Mouse (Mus musculus) limb, embryonic 12.5 days (tissue): ENCODE results near the gene Meaf6. TPM values are rescaled to one million over a fixed set of nuclear protein-coding genes. Genes with fewer than 3 reads are reported as not detected.

Experiments used
- ATAC-seq: fragments of 200-750 bp; cut with Nextera tagmentation; 2 replicates; pipeline ENCODE4 v1.8.0; 2017; ENCODE audit warnings: low read depth, moderate TSS enrichment; ENCODE audit not compliant: insufficient number of reproducible peaks, insufficient read depth, low FRiP score, low TSS enrichment
- H3K27ac ChIP-seq: fragments of 300-500 bp; sonication (generic); 2 replicates; pipeline ENCODE4 v1.5.1; 2016; ENCODE audit warnings: mild to moderate bottlenecking, moderate library complexity
- H3K27me3 ChIP-seq: fragments of 300-500 bp; sonication (generic); 2 replicates; pipeline ENCODE4 v1.6.1; 2016; ENCODE audit warnings: mild to moderate bottlenecking, moderate library complexity
- H3K36me3 ChIP-seq: fragments of 300-500 bp; sonication (generic); 2 replicates; pipeline ENCODE4 v1.6.1; 2016; ENCODE audit warnings: mild to moderate bottlenecking, moderate library complexity
- H3K4me1 ChIP-seq: fragments of 300-500 bp; sonication (generic); replicated peaks from 2 replicates; pipeline ENCODE4 v1.6.1; 2016
- H3K4me2 ChIP-seq: fragments of 300-500 bp; sonication (generic); 2 replicates; pipeline ENCODE4 v1.6.1; 2016; ENCODE audit warnings: mild to moderate bottlenecking, moderate library complexity
- H3K4me3 ChIP-seq: fragments of 300-500 bp; sonication (generic); replicated peaks from 2 replicates; pipeline ENCODE4 v1.5.1; 2016; ENCODE audit warnings: mild to moderate bottlenecking
- H3K9ac ChIP-seq: fragments of 300-500 bp; sonication (generic); replicated peaks from 2 replicates; pipeline ENCODE4 v1.6.1; 2016; ENCODE audit warnings: mild to moderate bottlenecking, moderate library complexity
- H3K9me3 ChIP-seq: fragments of 300-500 bp; sonication (generic); 2 replicates; pipeline ENCODE4 v1.6.1; 2016; ENCODE audit warnings: mild to moderate bottlenecking, moderate library complexity
- WGBS: fragments of 180-500 bp; shearing (Covaris S2); methylation state at CpG from one replicate; pipeline ENCODE4 v1.1.7; 2016; 5-methylcytosine and 5-hydroxymethylcytosine counted together
- polyA plus RNA-seq: library from polyadenylated mRNA; unstranded; fragments of >200 nt; fragmentation: Nextera tagmentation; extraction: Ambion mirVana; gene quantifications from 2 replicates; pipeline ENCODE4 v1.2.1, GENCODE M21; 2016

Gene Meaf6
- polyA plus RNA-seq, 1 experiment from 2014 or later, result 74.6 TPM

- H3K27ac ChIP-seq, result no peak overlapping the region
- ATAC-seq, result no peak
- H3K9me3 ChIP-seq, result no peaks in the 10 kb centered on the region
- H3K4me2 ChIP-seq, result no peak overlapping the region
- H3K4me1 ChIP-seq, result peaks cover 20% of the 10 kb centered on the region
- no peak overlapping the region for H3K4me3 ChIP-seq
- 23% methylated on average over 10 of the region's 10 CpGs for WGBS
- H3K36me3 ChIP-seq, result no peaks in the 10 kb centered on the region
- H3K9ac ChIP-seq, result no peak overlapping the region
- H3K27me3 ChIP-seq, result peaks cover 18% of the 10 kb centered on the region
Observed at GRCm38 (mm10) chr4:125145213-125145612, 60.3 kb downstream of the Meaf6 start.

DNA sequence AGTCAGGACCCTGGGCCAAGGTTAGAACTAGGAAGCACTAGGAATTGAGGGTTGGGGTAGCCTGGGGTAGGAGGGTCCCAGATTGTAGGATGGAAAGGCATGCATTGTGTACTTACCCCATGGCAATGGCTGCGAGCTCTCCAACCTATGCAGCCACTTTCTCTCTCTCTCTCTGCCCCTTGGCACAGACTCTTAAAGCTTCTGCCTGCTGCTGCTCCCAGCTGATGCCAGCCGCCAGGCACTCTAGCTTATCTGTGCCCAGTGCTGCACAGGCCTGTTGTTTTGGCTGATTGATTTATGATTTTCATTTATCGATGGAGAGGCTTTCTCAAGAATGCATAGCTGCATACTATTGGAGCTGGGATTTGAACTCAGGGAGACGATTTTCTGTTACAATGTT lies 63.0 kb downstream of the Meaf6 start:
- Histone ChIP-seq H3K9ac (no peak overlapping the region), H3K27me3 (peaks cover 27% of the 10 kb centered on the region), H3K36me3 (no peaks in the 10 kb centered on the region), H3K4me2 (no peak overlapping the region), H3K9me3 (no peaks in the 10 kb centered on the region), H3K4me3 (no peak overlapping the region), H3K4me1 (peaks cover 25% of the 10 kb centered on the region), H3K27ac (no peak overlapping the region)
- WGBS, result 98% methylated on average over 4 of the region's 4 CpGs
- no peak for ATAC-seq

- no peak overlapping the region for H3K9ac ChIP-seq
- H3K27me3 ChIP-seq, result peaks cover 24% of the 10 kb centered on the region
- H3K36me3 ChIP-seq, result no peaks in the 10 kb centered on the region
- H3K9me3 ChIP-seq, result no peaks in the 10 kb centered on the region
- peak overlapping the region; percentile 23 for H3K4me2 ChIP-seq
- 17% methylated on average over 5 of the region's 5 CpGs for WGBS
- peaks cover 25% of the 10 kb centered on the region for H3K4me1 ChIP-seq
- no peak overlapping the region for H3K4me3 ChIP-seq
- H3K27ac ChIP-seq, result peak overlapping the region; percentile 53
- ATAC-seq, result no peak
Observed at GRCm38 (mm10) chr4:125149460-125149859, 64.5 kb downstream of the Meaf6 start.

GRCm38 (mm10) chr4:125152469-125152868 lies 67.5 kb downstream of the Meaf6 start:
- Histone ChIP-seq H3K36me3 (no peaks in the 10 kb centered on the region), H3K27ac (no peak overlapping the region), H3K4me2 (no peak overlapping the region), H3K4me1 (peaks cover 14% of the 10 kb centered on the region), H3K9ac (no peak overlapping the region), H3K4me3 (no peak overlapping the region), H3K9me3 (no peaks in the 10 kb centered on the region), H3K27me3 (peaks cover 15% of the 10 kb centered on the region; the same call in 1 of the 2 replicates)
- no peak for ATAC-seq
- 90% methylated on average over 6 of the region's 6 CpGs for WGBS

- Histone ChIP-seq H3K36me3 (no peaks in the 10 kb centered on the region), H3K4me1 (peaks cover 14% of the 10 kb centered on the region), H3K27me3 (peaks cover 15% of the 10 kb centered on the region; the same call in 1 of the 2 replicates), H3K9me3 (no peaks in the 10 kb centered on the region), H3K4me3 (no peak overlapping the region), H3K27ac (no peak overlapping the region), H3K9ac (no peak overlapping the region), H3K4me2 (no peak overlapping the region)
- ATAC-seq, result no peak
- WGBS, result 74% methylated on average over 4 of the region's 4 CpGs
Observed at GRCm38 (mm10) chr4:125153659-125154241, 68.8 kb downstream of the Meaf6 start.

DNA sequence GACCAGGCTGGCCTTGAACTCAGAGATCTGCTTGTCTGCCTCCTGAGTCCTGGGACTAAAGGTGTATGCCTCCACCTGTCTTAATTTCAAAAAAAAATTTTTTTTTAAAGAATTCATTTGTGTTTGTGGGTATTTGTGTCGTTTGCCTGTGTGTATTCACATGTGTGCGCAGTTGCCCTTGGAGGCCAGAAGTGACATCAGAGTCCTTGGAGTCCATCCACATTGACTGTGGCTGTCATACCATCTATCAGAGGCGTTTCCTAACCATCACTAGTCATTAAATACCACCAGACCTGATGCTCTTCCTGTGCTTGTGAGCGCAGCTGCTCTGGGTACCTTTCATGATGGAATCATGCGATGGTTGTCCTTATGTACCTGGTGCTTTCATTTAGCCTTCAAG lies 70.7 kb downstream of the Meaf6 start:
- Histone ChIP-seq H3K4me1 (peaks cover 2% of the 10 kb centered on the region; the same call in 1 of the 2 replicates), H3K9me3 (no peaks in the 10 kb centered on the region), H3K4me2 (no peak overlapping the region), H3K4me3 (no peak overlapping the region), H3K9ac (no peak overlapping the region), H3K27ac (no peak overlapping the region), H3K36me3 (no peaks in the 10 kb centered on the region), H3K27me3 (peaks cover 17% of the 10 kb centered on the region; the same call in 1 of the 2 replicates)
- 85% methylated on average over 5 of the region's 5 CpGs for WGBS
- ATAC-seq, result no peak

DNA sequence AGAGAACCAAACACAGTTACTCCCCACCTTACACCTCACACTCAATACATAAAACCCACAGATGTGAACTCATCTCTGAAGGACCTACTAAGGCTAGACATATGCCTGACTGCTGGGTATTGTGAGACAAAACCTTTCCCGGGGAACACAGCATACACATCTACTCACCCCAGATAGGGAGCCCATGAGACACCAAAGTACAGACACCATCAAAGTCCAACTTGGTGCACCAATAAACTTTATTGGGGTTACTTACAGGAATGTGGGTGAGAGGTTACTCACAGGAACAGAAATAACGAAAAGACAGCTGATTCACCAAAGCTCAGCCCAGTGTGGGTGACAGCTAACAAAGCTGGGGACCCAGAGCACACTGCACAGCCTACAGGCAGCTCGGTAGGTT lies 72.4 kb downstream of the Meaf6 start:
- Histone ChIP-seq H3K9me3 (no peaks in the 10 kb centered on the region), H3K9ac (no peak overlapping the region), H3K27ac (no peak overlapping the region), H3K27me3 (peaks cover 23% of the 10 kb centered on the region), H3K4me3 (no peak overlapping the region), H3K4me2 (no peak overlapping the region), H3K36me3 (no peaks in the 10 kb centered on the region), H3K4me1 (peaks cover 3% of the 10 kb centered on the region; the same call in 1 of the 2 replicates)
- ATAC-seq, result no peak
- WGBS, result 66% methylated on average over 3 of the region's 3 CpGs

DNA sequence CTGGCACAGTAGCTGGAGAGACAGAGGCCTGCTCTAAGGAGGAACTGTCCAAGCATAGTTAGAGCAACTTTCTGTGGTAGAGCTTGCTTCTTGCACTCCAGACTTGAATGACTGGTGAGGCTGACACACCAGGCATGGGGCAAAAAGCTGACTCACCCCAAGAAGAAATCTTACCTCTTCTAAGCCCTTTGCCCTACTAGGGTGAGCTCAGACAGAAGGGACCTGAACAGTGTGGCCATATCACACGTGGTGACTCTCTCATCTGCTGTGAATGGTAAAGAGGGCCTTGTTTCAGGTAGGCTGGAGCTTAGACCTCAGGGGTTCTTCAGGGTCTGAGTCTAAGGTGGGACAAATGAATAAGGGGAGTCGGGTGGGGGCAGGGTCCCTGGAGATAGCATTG lies 73.1 kb downstream of the Meaf6 start:
- Histone ChIP-seq H3K27me3 (peaks cover 27% of the 10 kb centered on the region), H3K4me1 (peaks cover 3% of the 10 kb centered on the region; the same call in 1 of the 2 replicates), H3K4me2 (no peak overlapping the region), H3K4me3 (no peak overlapping the region), H3K9ac (no peak overlapping the region), H3K36me3 (no peaks in the 10 kb centered on the region), H3K9me3 (no peaks in the 10 kb centered on the region), H3K27ac (no peak overlapping the region)
- ATAC-seq, result no peak
- 69% methylated on average over 2 of the region's 2 CpGs for WGBS

- 66% methylated on average over 20 of the region's 20 CpGs for WGBS
- no peak overlapping the region for H3K27ac ChIP-seq
- no peaks in the 10 kb centered on the region for H3K36me3 ChIP-seq
- no peaks in the 10 kb centered on the region for H3K9me3 ChIP-seq
- peaks cover 3% of the 10 kb centered on the region; the same call in 1 of the 2 replicates for H3K4me1 ChIP-seq
- H3K27me3 ChIP-seq, result peaks cover 28% of the 10 kb centered on the region
- no peak for ATAC-seq
- H3K4me2 ChIP-seq, result no peak overlapping the region
- H3K4me3 ChIP-seq, result no peak overlapping the region
- H3K9ac ChIP-seq, result no peak overlapping the region
Observed at GRCm38 (mm10) chr4:125158581-125159317, 73.8 kb downstream of the Meaf6 start.

DNA sequence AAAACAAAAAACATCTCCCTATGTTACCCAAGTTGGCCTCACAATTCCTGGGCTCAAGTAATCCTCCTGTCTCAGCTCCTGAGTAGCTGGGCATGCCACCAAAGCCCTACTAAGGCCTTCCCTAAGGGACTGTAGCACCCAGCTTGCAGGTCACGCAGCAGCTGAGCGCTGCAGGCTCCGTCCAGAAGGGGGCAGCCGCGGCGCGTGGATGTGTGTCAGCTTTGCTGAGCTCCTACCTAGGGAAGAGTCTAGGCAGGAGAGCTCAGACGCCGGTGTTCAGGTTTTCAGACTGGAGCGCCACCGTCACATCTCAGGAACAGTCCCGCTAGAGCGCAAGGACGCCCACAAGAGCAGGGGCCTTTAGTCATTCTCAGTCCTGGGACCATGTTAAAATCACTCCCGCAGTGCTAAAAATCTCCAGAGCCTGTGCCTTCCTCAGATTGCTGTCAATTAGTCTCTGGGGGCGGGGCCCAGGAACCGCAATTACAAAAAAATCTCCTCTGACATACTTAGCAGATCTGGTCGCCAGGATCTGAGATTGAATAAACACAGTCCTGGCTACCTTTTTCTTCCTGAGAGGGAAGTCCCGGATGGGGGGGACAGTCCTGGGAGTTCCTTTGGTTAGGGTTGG lies 75.5 kb downstream of the Meaf6 start:
- Histone ChIP-seq H3K27ac (no peak overlapping the region), H3K9me3 (no peaks in the 10 kb centered on the region), H3K4me2 (peak overlapping the region; percentile 42), H3K4me1 (peaks cover 3% of the 10 kb centered on the region; the same call in 1 of the 2 replicates), H3K9ac (no peak overlapping the region), H3K27me3 (peaks cover 32% of the 10 kb centered on the region), H3K36me3 (no peaks in the 10 kb centered on the region), H3K4me3 (0 out of 2 replicates have a peak overlapping the region, but pooled peaks have one; percentile 4)
- 7% methylated on average over 19 of the region's 19 CpGs for WGBS
- no peak; the same call in 1 of the 2 replicates for ATAC-seq

GRCm38 (mm10) chr4:125160951-125161331 lies 76.0 kb downstream of the Meaf6 start:
- H3K4me2 ChIP-seq, result peak overlapping the region; percentile 42; the same call in 1 of the 2 replicates
- no peak overlapping the region for H3K4me3 ChIP-seq
- H3K27ac ChIP-seq, result no peak overlapping the region
- no peaks in the 10 kb centered on the region for H3K36me3 ChIP-seq
- no peak for ATAC-seq
- no peak overlapping the region for H3K9ac ChIP-seq
- H3K4me1 ChIP-seq, result peaks cover 3% of the 10 kb centered on the region; the same call in 1 of the 2 replicates
- WGBS, result 67% methylated on average over 10 of the region's 10 CpGs
- H3K27me3 ChIP-seq, result peaks cover 32% of the 10 kb centered on the region
- H3K9me3 ChIP-seq, result no peaks in the 10 kb centered on the region
